Mouse (Mus musculus): Measurements from ENCODE around the gene Podxl.

GRCm38 (mm10) chr6:31592579-31593238 is 28.9 kb upstream of the Podxl start:
- no peak for TF ChIP-seq POLR2A (IDR thresholded peaks at IDR 0.05; ENCODE audit: insufficient read depth, low read depth, low read length)
- no peak for TF ChIP-seq CTCF (IDR thresholded peaks at IDR 0.05; ENCODE audit: insufficient read depth, low read depth, low read length)
